Comparison of ENCODE assay signal across 7 mouse cellular contexts in the genomic region with DNA sequence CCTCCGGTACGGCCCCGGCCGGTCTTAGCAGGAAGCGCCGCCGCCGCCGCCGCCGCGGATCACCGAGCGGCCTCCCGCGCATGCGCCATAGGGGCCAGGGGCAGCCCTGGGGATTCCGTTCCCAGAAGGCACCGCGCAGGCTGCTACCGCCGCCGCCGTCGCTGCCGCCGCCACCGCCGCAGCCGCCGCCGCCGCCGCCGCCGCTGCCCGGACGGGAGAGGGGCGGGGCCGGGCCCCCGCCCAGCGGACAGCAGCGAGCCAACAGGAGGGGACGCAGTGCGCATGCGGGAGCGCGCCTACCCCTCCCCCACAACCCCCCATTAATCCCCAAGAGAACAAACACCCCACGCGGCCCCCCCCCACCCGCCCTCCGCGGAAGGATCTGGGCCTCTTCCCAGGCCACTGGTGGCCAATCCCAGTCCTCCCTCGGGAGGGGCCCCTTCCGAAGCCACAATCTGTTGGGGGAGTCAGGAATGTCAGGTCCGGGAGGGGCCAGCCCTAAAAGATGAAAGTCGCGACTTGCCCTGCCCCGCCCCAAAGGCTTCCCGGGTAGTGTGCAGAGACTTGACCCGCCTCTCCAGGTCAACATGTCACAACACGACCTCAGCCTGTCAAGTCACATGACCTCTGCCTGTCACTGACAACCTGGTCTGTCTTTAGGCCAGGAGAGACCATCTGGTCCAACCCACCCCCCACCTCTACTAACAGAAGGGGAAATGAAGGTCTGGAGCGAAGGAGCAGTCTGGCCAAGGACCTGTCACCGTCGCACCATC. TPM values are rescaled to one million over a fixed set of nuclear protein-coding genes. Genes with fewer than 3 reads are reported as not detected.
DNase-seq lines count a peak whose midpoint lies in the region; ATAC-seq and TF ChIP-seq lines count a peak whose summit lies in the region.

Gene Mbd6 (minus strand): TSS at position 219 of the 773 bp plus-strand sequence.

- no peaks in the 10 kb centered on the region for H3K9me3 ChIP-seq in embryonic facial prominence, embryonic 10.5 days
- H3K9me3 ChIP-seq in limb, embryonic 12.5 days, result no peaks in the 10 kb centered on the region
- H3K9me3 ChIP-seq in midbrain, embryonic 15.5 days, result no peaks in the 10 kb centered on the region

- peak within 1 kb of the TSS; percentile 88 for H3K4me3 ChIP-seq in embryonic facial prominence, embryonic 10.5 days
- H3K4me3 ChIP-seq in limb, embryonic 12.5 days (replicated peaks), result peak within 1 kb of the TSS; percentile 71
- H3K4me3 ChIP-seq in midbrain, embryonic 15.5 days, result peak within 1 kb of the TSS; percentile 56
- H3K4me3 ChIP-seq in spleen, adult 2 months (ENCODE audit: extremely low read depth, insufficient read depth, insufficient read length), result peak within 1 kb of the TSS; percentile 80

- H3K36me3 ChIP-seq in embryonic facial prominence, embryonic 10.5 days (replicated peaks), result peaks cover 55% of the 10 kb centered on the region
- peaks cover 56% of the 10 kb centered on the region for H3K36me3 ChIP-seq in limb, embryonic 12.5 days
- H3K36me3 ChIP-seq in midbrain, embryonic 15.5 days (replicated peaks), result peaks cover 6% of the 10 kb centered on the region; the same call in 1 of the 2 replicates
- peaks cover 23% of the 10 kb centered on the region for H3K36me3 ChIP-seq in spleen, adult 2 months (ENCODE audit: control insufficient read depth, insufficient read depth, low read length)

- peak within 1 kb of the TSS; percentile 95 for H3K27ac ChIP-seq in embryonic facial prominence, embryonic 10.5 days (replicated peaks)
- H3K27ac ChIP-seq in limb, embryonic 12.5 days, result peak within 1 kb of the TSS; percentile 98
- H3K27ac ChIP-seq in midbrain, embryonic 15.5 days, result peak within 1 kb of the TSS; percentile 91
- peak within 1 kb of the TSS; percentile 92 for H3K27ac ChIP-seq in spleen, adult 2 months (ENCODE audit: insufficient read depth, low read length)

- peak within 1 kb of the TSS; percentile 80 for H3K9ac ChIP-seq in limb, embryonic 12.5 days (replicated peaks)
- H3K9ac ChIP-seq in midbrain, embryonic 15.5 days, result peak within 1 kb of the TSS; percentile 63

- TF ChIP-seq POLR2A in spleen, adult 2 months (IDR thresholded peaks at IDR 0.05; ENCODE audit: low read depth, low read length), result peak; percentile 19

- no peaks in the 10 kb centered on the region for H3K27me3 ChIP-seq in embryonic facial prominence, embryonic 10.5 days (replicated peaks; ENCODE audit: low read depth, poor library complexity, severe bottlenecking)
- no peaks in the 10 kb centered on the region for H3K27me3 ChIP-seq in limb, embryonic 12.5 days
- H3K27me3 ChIP-seq in midbrain, embryonic 15.5 days (replicated peaks), result no peaks in the 10 kb centered on the region
- H3K27me3 ChIP-seq in spleen, adult 2 months (ENCODE audit: control insufficient read depth, insufficient read depth, low read length), result no peaks in the 10 kb centered on the region

- peak; percentile 38 for ATAC-seq in granulocyte monocyte progenitor cell, adult 5-6 weeks (replicated peaks; ENCODE audit: poor library complexity, severe bottlenecking)
- ATAC-seq in limb, embryonic 12.5 days (ENCODE audit: insufficient number of reproducible peaks, insufficient read depth, low FRiP score, low TSS enrichment, low read depth), result peak; percentile 4; the same call in 1 of the 2 replicates
- ATAC-seq in midbrain, embryonic 15.5 days (replicated peaks), result peak; percentile 9; the same call in 1 of the 2 replicates

- peak within 1 kb of the TSS; percentile 92 for H3K4me2 ChIP-seq in limb, embryonic 12.5 days
- peak within 1 kb of the TSS; percentile 87 for H3K4me2 ChIP-seq in midbrain, embryonic 15.5 days

- peak; percentile 96 for DNase-seq in adrenal gland, postnatal 14 days
- DNase-seq in embryonic facial prominence, embryonic 10.5 days (ENCODE audit: low spot score), result peak; percentile 93
- DNase-seq in kidney, adult 11 months, result peak; percentile 94
- peak; percentile 82 to 90 for DNase-seq in spleen, adult 2 months (ENCODE audit: low read depth in 1 of 2, low spot score in 2 of 2)

- WGBS in embryonic facial prominence, embryonic 10.5 days, result under 1% methylated on average over 52 of the region's 65 CpGs
- whole genome bisulfite sequencing in limb, embryonic 12.5 days, result under 1% methylated on average over 53 of the region's 65 CpGs
- WGBS in midbrain, embryonic 15.5 days, result under 1% methylated on average over 38 of the region's 65 CpGs
- under 1% methylated on average over 37 of the region's 65 CpGs for WGBS in spleen, adult 2 months

- H3K4me1 ChIP-seq in embryonic facial prominence, embryonic 10.5 days, result peaks cover 78% of the 10 kb centered on the region
- peaks cover 60% of the 10 kb centered on the region for H3K4me1 ChIP-seq in limb, embryonic 12.5 days (replicated peaks)
- peaks cover 69% of the 10 kb centered on the region for H3K4me1 ChIP-seq in midbrain, embryonic 15.5 days
- H3K4me1 ChIP-seq in spleen, adult 2 months (ENCODE audit: control insufficient read depth, insufficient read depth, insufficient read length), result peaks cover 17% of the 10 kb centered on the region; the same call in 1 of the 2 replicates

- TF ChIP-seq CTCF in spleen, adult 2 months (IDR thresholded peaks at IDR 0.05; ENCODE audit: extremely low read depth, insufficient read depth, insufficient read length, insufficient replicate concordance), result no peak

RNA-seq across cellular contexts. Expression of gene Mbd6, which starts in this region (rescaled TPM):
- total RNA-seq in adrenal gland, postnatal 14 days (2021), result 47.9 and 54.0 TPM in 2 replicates
- polyA plus RNA-seq in embryonic facial prominence, embryonic 10.5 days (2016; fragmentation: Nextera tagmentation; extraction: Ambion mirVana), result 11.1 and 12.2 TPM in 2 replicates
- total RNA-seq in granulocyte monocyte progenitor cell, adult 5-6 weeks (2014; fragmentation: Nextera tagmentation), result 53.3 and 72.1 TPM in 2 replicates
- total RNA-seq in granulocyte monocyte progenitor cell, adult 5-6 weeks (2017), result 4.1 TPM in 2 replicates
- polyA plus RNA-seq in limb, embryonic 12.5 days (2016; fragmentation: Nextera tagmentation; extraction: Ambion mirVana), result 17.2 and 19.8 TPM in 2 replicates
- 16.2 and 18.8 TPM in 2 replicates for polyA plus RNA-seq in midbrain, embryonic 15.5 days (2015; fragmentation: Nextera tagmentation; extraction: Ambion mirVana)
- 55.8 and 68.0 TPM in 2 replicates for polyA plus RNA-seq in spleen, adult 2 months (2012; rRNA removed)

Comparison
In these comparisons a context has a peak if more than half of its experiments do, and no peak if none do; other contexts are left out.
1. Peak in every context shown above with its lines: DNase-seq, ATAC-seq, H3K4me3 ChIP-seq and H3K27ac ChIP-seq.